Mouse (Mus musculus): ENCODE results near the gene Zfand2a.

DNA sequence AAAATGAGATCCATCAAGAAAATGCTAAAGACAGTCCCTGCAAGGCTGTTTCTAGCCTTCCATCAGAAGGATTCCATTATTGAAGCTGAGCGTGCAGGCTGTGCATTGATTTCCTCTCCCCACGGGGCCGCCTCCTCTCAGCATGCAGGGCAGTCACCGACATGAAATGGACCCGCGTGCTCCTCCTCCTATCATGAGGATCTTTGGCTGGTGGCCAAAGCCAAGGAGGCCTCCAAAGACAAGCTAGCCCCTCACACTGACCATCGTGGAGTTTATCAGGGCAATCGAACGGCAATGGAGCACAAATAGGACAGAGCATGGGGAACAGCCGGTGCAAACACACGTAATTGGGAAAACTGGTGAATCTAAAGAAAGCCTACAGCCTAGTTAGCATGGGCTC lies 5.8 kb upstream of the Zfand2a start:
- TF ChIP-seq CTCF (IDR thresholded peaks at IDR 0.05; ENCODE audit: borderline replicate concordance, extremely low read depth, insufficient read depth, insufficient read length) (no peak), POLR2A (IDR thresholded peaks at IDR 0.05; ENCODE audit: borderline replicate concordance, extremely low read depth, insufficient read depth, insufficient read length, poor library complexity, severe bottlenecking) (no peak)
